Mouse (Mus musculus): ENCODE data around the gene Zfp652.
A peak's percentile ranks its signal among the peaks of the same experiment; 100 is the strongest.
"Not testable (repeated sequence)": the region's sequence is repeated elsewhere in the genome, so short reads cannot be mapped to it uniquely, and the experiment has no call there.

The Zfp652 gene

GRCm38 (mm10) chr11:95712085-95712562 is 349 bp upstream of the Zfp652 start:
- DNase-seq (ENCODE audit: low read depth, low spot score): no peak

- DNase-seq (ENCODE audit: low read depth, low spot score): peak; percentile 77
These were observed 845 bp downstream of the Zfp652 start for GRCm38 (mm10) chr11:95713225-95713810.

GRCm38 (mm10) chr11:95713811-95714241 is 1.4 kb downstream of the Zfp652 start:
- DNase-seq (ENCODE audit: low read depth, low spot score): peak; percentile 65

GRCm38 (mm10) chr11:95714411-95714810 is 1.9 kb downstream of the Zfp652 start:
- peak; percentile 33 for DNase-seq (ENCODE audit: low read depth, low spot score)

GRCm38 (mm10) chr11:95716136-95716535 is 3.7 kb downstream of the Zfp652 start:
- no peak for DNase-seq (ENCODE audit: low read depth, low spot score)

GRCm38 (mm10) chr11:95719356-95719755 is 6.9 kb downstream of the Zfp652 start:
- no peak for DNase-seq (ENCODE audit: low read depth, low spot score)

- no peak for DNase-seq (ENCODE audit: low read depth, low spot score)
These were observed 10.8 kb downstream of the Zfp652 start, which contains the start of gene B130006D01Rik for GRCm38 (mm10) chr11:95723287-95723686. B130006D01Rik (plus strand) TSS chr11:95723587.

- DNase-seq (ENCODE audit: low read depth, low spot score): no peak
These were observed 12.0 kb downstream of the Zfp652 start for GRCm38 (mm10) chr11:95724466-95724865.

- DNase-seq (ENCODE audit: low read depth, low spot score): no peak
These were observed 13.7 kb downstream of the Zfp652 start for GRCm38 (mm10) chr11:95726156-95726555.

- DNase-seq (ENCODE audit: low read depth, low spot score): no peak
These were observed 15.5 kb downstream of the Zfp652 start for GRCm38 (mm10) chr11:95727947-95728346.

GRCm38 (mm10) chr11:95728916-95729907 is 16.7 kb downstream of the Zfp652 start:
- peak; percentile 51 for DNase-seq (ENCODE audit: low read depth, low spot score)

- DNase-seq (ENCODE audit: low read depth, low spot score): no peak
These were observed 22.0 kb downstream of the Zfp652 start for GRCm38 (mm10) chr11:95734485-95734884.

- no peak for DNase-seq (ENCODE audit: low read depth, low spot score)
These were observed 25.3 kb downstream of the Zfp652 start for GRCm38 (mm10) chr11:95737811-95738210.

- DNase-seq (ENCODE audit: low read depth, low spot score): no peak
These were observed 32.0 kb downstream of the Zfp652 start for GRCm38 (mm10) chr11:95744521-95744920.

GRCm38 (mm10) chr11:95746821-95747220 is 34.3 kb downstream of the Zfp652 start:
- DNase-seq (ENCODE audit: low read depth, low spot score): no peak

GRCm38 (mm10) chr11:95748331-95748730 is 35.9 kb downstream of the Zfp652 start:
- DNase-seq (ENCODE audit: low read depth, low spot score): no peak

- no peak for DNase-seq (ENCODE audit: low read depth, low spot score)
These were observed 37.1 kb downstream of the Zfp652 start for GRCm38 (mm10) chr11:95749619-95750018.

- peak; percentile 86 for DNase-seq (ENCODE audit: low read depth, low spot score)
These were observed 38.5 kb downstream of the Zfp652 start for GRCm38 (mm10) chr11:95750995-95751394.

GRCm38 (mm10) chr11:95755137-95755536 is 42.7 kb downstream of the Zfp652 start:
- DNase-seq (ENCODE audit: low read depth, low spot score): not testable (repeated sequence)

- no peak for DNase-seq (ENCODE audit: low read depth, low spot score)
These were observed 48.0 kb downstream of the Zfp652 start for GRCm38 (mm10) chr11:95760521-95760920.

GRCm38 (mm10) chr11:95762996-95763395 is 50.5 kb downstream of the Zfp652 start:
- DNase-seq (ENCODE audit: low read depth, low spot score): no peak

GRCm38 (mm10) chr11:95764806-95765205 is 52.3 kb downstream of the Zfp652 start:
- DNase-seq (ENCODE audit: low read depth, low spot score): no peak

Measured in CD4-positive, CD25-positive, alpha-beta regulatory T cell, adult 2 months (primary cell).